ENCODE assay signal across 9 mouse cellular contexts in the genomic region with DNA sequence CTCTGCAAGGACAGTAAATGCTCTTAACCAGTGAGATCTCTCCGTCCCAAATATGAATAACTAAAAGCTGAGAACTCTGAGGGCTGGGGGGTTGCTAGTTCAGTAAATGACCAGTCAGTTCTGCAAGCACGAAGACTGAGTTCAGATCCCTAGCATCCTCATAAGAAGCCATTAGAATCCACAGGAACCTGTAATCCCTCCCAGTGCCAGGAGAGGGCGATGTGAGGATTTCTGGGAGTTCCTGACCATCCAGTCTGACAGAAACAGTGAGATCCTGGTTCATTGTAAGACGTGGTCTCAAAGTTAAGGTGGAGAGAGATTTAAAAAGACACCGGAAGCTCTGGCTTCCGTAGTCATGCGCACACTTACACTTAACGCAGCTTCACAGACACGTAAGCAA.
DNase-seq lines count a peak whose midpoint lies in the region; ATAC-seq and TF ChIP-seq lines count a peak whose summit lies in the region.
"Had no signal": no experiment of that assay in that cellular context is flagged by ENCODE, and none has a peak within 500 bp of the region (broad histone marks: within the 10 kb centered on the region; RNA-seq: fewer than 3 reads in every experiment).

No protein-coding gene starts in this region.

- H3K4me1 ChIP-seq in forebrain, postnatal 0 days (ENCODE audit: insufficient read depth): no peaks in the 10 kb centered on the region
- H3K4me1 ChIP-seq in forebrain, embryonic 13.5 days: no peaks in the 10 kb centered on the region
- no peaks in the 10 kb centered on the region for H3K4me1 ChIP-seq in midbrain, embryonic 11.5 days (ENCODE audit: control insufficient read depth, insufficient read depth, low read length)
- H3K4me1 ChIP-seq in midbrain, embryonic 10.5 days: no peaks in the 10 kb centered on the region

- H3K9me3 ChIP-seq in forebrain, postnatal 0 days (ENCODE audit: low read length): no peaks in the 10 kb centered on the region
- no peaks in the 10 kb centered on the region for H3K9me3 ChIP-seq in forebrain, embryonic 13.5 days (replicated peaks)
- H3K9me3 ChIP-seq in midbrain, embryonic 11.5 days (ENCODE audit: control insufficient read depth, low read length): no peaks in the 10 kb centered on the region
- no peaks in the 10 kb centered on the region for H3K9me3 ChIP-seq in midbrain, embryonic 10.5 days (replicated peaks)
- H3K9me3 ChIP-seq: embryonic facial prominence, embryonic 15.5 days had no signal

- no peak overlapping the region for H3K27ac ChIP-seq in forebrain, postnatal 0 days (ENCODE audit: low read depth, low read length)
- no peak overlapping the region for H3K27ac ChIP-seq in forebrain, embryonic 13.5 days
- no peak overlapping the region for H3K27ac ChIP-seq in midbrain, embryonic 11.5 days (ENCODE audit: low read depth, low read length)
- H3K27ac ChIP-seq in midbrain, embryonic 10.5 days (replicated peaks): no peak overlapping the region
- H3K27ac ChIP-seq: embryonic facial prominence, embryonic 15.5 days had no signal

- H3K36me3 ChIP-seq in forebrain, postnatal 0 days (ENCODE audit: insufficient read depth): no peaks in the 10 kb centered on the region
- no peaks in the 10 kb centered on the region for H3K36me3 ChIP-seq in forebrain, embryonic 13.5 days (ENCODE audit: poor library complexity, severe bottlenecking)
- H3K36me3 ChIP-seq in midbrain, embryonic 11.5 days (ENCODE audit: control insufficient read depth, insufficient read depth, low read length): no peaks in the 10 kb centered on the region
- H3K36me3 ChIP-seq in midbrain, embryonic 10.5 days: no peaks in the 10 kb centered on the region
- H3K36me3 ChIP-seq: embryonic facial prominence, embryonic 15.5 days had no signal

- peak; percentile 21 for DNase-seq in forebrain, postnatal 0 days
- DNase-seq in midbrain, embryonic 11.5 days (ENCODE audit: low spot score, missing footprints): peak; percentile 89
- DNase-seq in midbrain, embryonic 10.5 days (ENCODE audit: low spot score): no peak
- DNase-seq in adrenal gland, postnatal 4 days (ENCODE audit: low spot score in 2 of 2): peak; percentile 7 to 10
- DNase-seq in natural killer cell, adult 2 months (ENCODE audit: low spot score in 2 of 2): peak; percentile 2 to 9
- DNase-seq in left cerebral cortex, adult 8-10 months (ENCODE audit: low spot score in 2 of 2): no peak

- H3K27me3 ChIP-seq in forebrain, postnatal 0 days (ENCODE audit: insufficient read depth, low read length): no peaks in the 10 kb centered on the region
- H3K27me3 ChIP-seq in forebrain, embryonic 13.5 days: no peaks in the 10 kb centered on the region
- H3K27me3 ChIP-seq in midbrain, embryonic 11.5 days (ENCODE audit: control insufficient read depth, insufficient read depth, low read length): no peaks in the 10 kb centered on the region
- H3K27me3 ChIP-seq in midbrain, embryonic 10.5 days (ENCODE audit: low read depth, poor library complexity, severe bottlenecking): no peaks in the 10 kb centered on the region
- H3K27me3 ChIP-seq: embryonic facial prominence, embryonic 15.5 days had no signal

- H3K9ac ChIP-seq in forebrain, postnatal 0 days: no peak overlapping the region
- no peak overlapping the region for H3K9ac ChIP-seq in forebrain, embryonic 13.5 days
- H3K9ac ChIP-seq in midbrain, embryonic 11.5 days (ENCODE audit: low read length): no peak overlapping the region
- H3K9ac ChIP-seq: embryonic facial prominence, embryonic 15.5 days had no signal

- H3K4me2 ChIP-seq in forebrain, postnatal 0 days (ENCODE audit: low read depth): no peak overlapping the region
- H3K4me2 ChIP-seq in forebrain, embryonic 13.5 days: no peak overlapping the region
- no peak overlapping the region for H3K4me2 ChIP-seq in midbrain, embryonic 11.5 days
- H3K4me2 ChIP-seq: embryonic facial prominence, embryonic 15.5 days had no signal

- WGBS in forebrain, postnatal 0 days: 74% methylated on average over 9 of the region's 9 CpGs
- WGBS in forebrain, embryonic 13.5 days: 80% methylated on average over 9 of the region's 9 CpGs
- 81% methylated on average over 9 of the region's 9 CpGs for WGBS in midbrain, embryonic 11.5 days
- 76% methylated on average over 9 of the region's 9 CpGs for WGBS in midbrain, embryonic 10.5 days

- H3K4me3 ChIP-seq in forebrain, postnatal 0 days (ENCODE audit: low read depth, low read length): no peak overlapping the region
- no peak overlapping the region for H3K4me3 ChIP-seq in forebrain, embryonic 13.5 days
- H3K4me3 ChIP-seq in midbrain, embryonic 11.5 days (ENCODE audit: low read depth, low read length): no peak overlapping the region
- H3K4me3 ChIP-seq in midbrain, embryonic 10.5 days: no peak overlapping the region
- H3K4me3 ChIP-seq: embryonic facial prominence, embryonic 15.5 days had no signal

- peak; percentile 46 for TF ChIP-seq CTCF in forebrain, postnatal 0 days (IDR thresholded peaks at IDR 0.05; ENCODE audit: low read depth)

- no peak for ATAC-seq in forebrain, postnatal 0 days
- no peak for ATAC-seq in forebrain, embryonic 13.5 days
- no peak for ATAC-seq in midbrain, embryonic 11.5 days (ENCODE audit: low FRiP score)
- ATAC-seq in monocyte, adult 5-6 weeks (replicated peaks; ENCODE audit: insufficient number of reproducible peaks, low FRiP score, low TSS enrichment, poor library complexity, severe bottlenecking): no peak

Comparison
In these comparisons a context has a peak if more than half of its experiments do, and no peak if none do; other contexts are left out.
1. DNase-seq: peak in forebrain, postnatal 0 days (single experiment), midbrain, embryonic 11.5 days (single experiment), adrenal gland, postnatal 4 days (2 of 2) and natural killer cell, adult 2 months (2 of 2); none in midbrain, embryonic 10.5 days (single experiment) and left cerebral cortex, adult 8-10 months (0 of 2).